Mouse (Mus musculus): ENCODE data around the gene Mertk.

DNA sequence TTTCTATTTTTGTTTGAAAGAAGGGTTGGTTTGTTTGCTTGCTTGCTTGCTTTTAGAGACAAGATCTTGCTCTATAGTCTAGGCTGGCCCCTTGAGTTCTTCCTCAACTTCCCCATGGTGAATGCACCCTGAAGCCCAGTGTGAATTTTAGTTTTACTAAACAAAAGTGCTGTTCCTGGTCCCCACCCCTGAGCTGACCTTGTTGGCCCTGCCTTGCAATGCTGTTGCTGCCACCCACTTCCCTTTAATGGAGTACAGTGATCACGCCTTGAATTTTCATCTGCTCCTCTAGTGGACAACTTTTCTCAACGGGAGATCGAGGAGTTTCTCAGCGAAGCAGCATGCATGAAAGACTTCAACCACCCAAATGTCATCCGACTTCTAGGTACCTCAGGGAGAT, 83.5 kb downstream of the Mertk start:
- TF ChIP-seq CTCF (IDR thresholded peaks at IDR 0.05; ENCODE audit: extremely low read depth, insufficient read length, insufficient replicate concordance, low read depth, low read length) (no peak), POLR2A (IDR thresholded peaks at IDR 0.05; ENCODE audit: low read depth, low read length) (no peak)

All from small intestine, adult 2 months (tissue).